Mouse (Mus musculus) liver, embryonic 13.5 days (tissue): ENCODE measurements around the gene Cdk2ap2. TPM values are rescaled to one million over a fixed set of nuclear protein-coding genes. Genes with fewer than 3 reads are reported as not detected.
"Not testable (repeated sequence)": the region's sequence is repeated elsewhere in the genome, so short reads cannot be mapped to it uniquely, and the experiment has no call there.

Experiments used
- ATAC-seq: fragments of 200-750 bp; cut with Nextera tagmentation; 2 replicates; pipeline ENCODE4 v1.8.0; 2017; ENCODE audit warnings: low read depth, mild to moderate bottlenecking, moderate number of reproducible peaks, moderate library complexity
- DNase-seq: peaks from one replicate; pipeline ENCODE4 v3.0.0; 2022
- H3K27ac ChIP-seq: fragments of 300-500 bp; sonication (generic); 2 replicates; pipeline ENCODE4 v1.5.1; 2015; ENCODE audit warnings: moderate library complexity, mild to moderate bottlenecking, inconsistent platforms
- H3K27me3 ChIP-seq: fragments of 300-500 bp; sonication (generic); 2 replicates; pipeline ENCODE4 v1.6.1; 2015; ENCODE audit warnings: mild to moderate bottlenecking, inconsistent platforms
- H3K36me3 ChIP-seq: fragments of 300-500 bp; sonication (generic); 2 replicates; pipeline ENCODE4 v1.6.1; 2015; ENCODE audit warnings: mild to moderate bottlenecking, inconsistent platforms
- H3K4me1 ChIP-seq: fragments of 300-500 bp; sonication (generic); replicated peaks from 2 replicates; pipeline ENCODE4 v1.6.1; 2015; ENCODE audit warnings: inconsistent platforms
- H3K4me2 ChIP-seq: fragments of 300-500 bp; sonication (generic); 2 replicates; pipeline ENCODE4 v1.6.1; 2015; ENCODE audit warnings: inconsistent platforms, mild to moderate bottlenecking, moderate library complexity
- H3K4me3 ChIP-seq: fragments of 300-500 bp; sonication (generic); replicated peaks from 2 replicates; pipeline ENCODE4 v1.5.1; 2015; ENCODE audit warnings: mild to moderate bottlenecking, inconsistent platforms
- H3K9ac ChIP-seq: fragments of 300-500 bp; sonication (generic); 2 replicates; pipeline ENCODE4 v1.6.1; 2015; ENCODE audit warnings: mild to moderate bottlenecking, inconsistent platforms
- H3K9me3 ChIP-seq: fragments of 300-500 bp; sonication (generic); replicated peaks from 2 replicates; pipeline ENCODE4 v1.6.1; 2016; ENCODE audit warnings: inconsistent platforms
- WGBS: fragments of 180-500 bp; shearing (Covaris S2); methylation state at CpG from one replicate; pipeline ENCODE4 v1.1.7; 2015; ENCODE audit not compliant: insufficient replicate concordance; 5-methylcytosine and 5-hydroxymethylcytosine counted together
- polyA plus RNA-seq: library from polyadenylated mRNA; unstranded; fragments of >200 nt; fragmentation: Nextera tagmentation; extraction: Ambion mirVana; gene quantifications from 2 replicates; pipeline ENCODE4 v1.2.1, GENCODE M21; 2015

Cdk2ap2 gene
- polyA plus RNA-seq, result 94.3 and 94.7 TPM in 2 replicates

DNA sequence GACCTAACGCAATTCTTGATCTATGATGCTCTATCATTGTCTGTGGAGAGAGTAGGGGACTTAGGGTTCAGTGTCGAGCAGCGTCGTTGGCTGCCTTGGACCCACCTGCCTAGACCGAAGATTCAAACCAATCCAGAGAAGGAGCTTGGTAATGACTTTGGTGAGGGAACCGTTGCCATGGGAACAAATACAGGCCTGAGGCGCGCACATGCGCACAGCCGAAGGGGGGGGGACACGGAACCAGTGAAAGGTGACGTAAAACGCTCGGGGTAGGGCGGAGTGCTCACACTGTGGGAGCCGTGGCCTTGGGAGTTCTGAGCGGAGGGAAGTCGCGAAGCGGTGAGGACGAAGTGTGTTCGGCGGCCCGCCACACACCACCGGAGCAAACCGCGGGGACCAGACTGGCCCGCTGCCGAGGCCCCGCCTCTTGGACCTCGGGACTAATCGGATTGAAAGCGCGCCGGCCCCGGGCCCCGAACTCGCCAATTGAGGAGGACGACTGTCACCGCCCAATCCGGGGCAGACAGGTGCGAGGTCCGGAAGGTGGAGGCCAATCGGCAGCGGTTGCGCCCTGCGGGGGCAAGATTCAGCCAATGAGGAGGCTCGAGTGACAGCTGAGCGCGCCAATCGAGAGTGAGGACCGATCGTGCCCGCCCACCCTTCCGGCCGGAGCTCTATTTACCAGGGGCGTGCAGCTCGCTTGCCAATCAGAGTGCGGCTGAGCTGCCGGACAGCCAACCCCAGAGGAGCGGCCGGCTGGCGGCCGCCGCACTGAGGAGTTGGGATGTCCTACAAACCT lies at the start of gene Cdk2ap2:
Cdk2ap2 (plus strand) TSS at position 541 of the 799 bp plus-strand sequence.
- WGBS, result under 1% methylated on average over 65 of the region's 65 CpGs
- H3K9me3 ChIP-seq, result no peaks in the 10 kb centered on the region
- H3K27ac ChIP-seq, result peak within 1 kb of the TSS; percentile 98
- H3K4me1 ChIP-seq, result peaks cover 59% of the 10 kb centered on the region
- ATAC-seq (peak; percentile 92), DNase-seq (peak; percentile 100)
- H3K9ac ChIP-seq, result peak within 1 kb of the TSS; percentile 82
- peak within 1 kb of the TSS; percentile 98 for H3K4me2 ChIP-seq
- peak within 1 kb of the TSS; percentile 72 for H3K4me3 ChIP-seq
- H3K36me3 ChIP-seq, result peaks cover 6% of the 10 kb centered on the region
- H3K27me3 ChIP-seq, result peaks cover 21% of the 10 kb centered on the region

DNA sequence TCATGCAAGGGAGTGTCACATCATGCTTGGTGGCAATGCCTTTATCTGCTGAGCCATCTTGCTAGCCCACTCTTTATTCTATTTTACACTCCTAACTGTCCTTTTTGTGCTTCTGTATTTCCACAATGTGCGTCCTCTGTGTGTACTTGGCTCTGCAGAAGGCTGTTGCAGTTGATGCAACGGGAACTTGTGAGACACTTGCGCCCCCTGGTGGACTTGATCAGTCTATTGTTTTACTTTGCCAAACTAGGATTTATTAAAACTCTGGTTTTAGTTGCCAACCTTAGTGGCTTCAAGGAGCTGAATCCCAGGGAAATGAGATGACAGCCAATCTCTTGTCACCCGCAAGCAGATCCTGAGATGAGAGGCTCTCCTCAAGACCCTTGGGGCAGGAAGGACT lies 49.1 kb upstream of the Cdk2ap2 start:
- no peak for ATAC-seq
- H3K27me3 ChIP-seq, result no peaks in the 10 kb centered on the region
- peak overlapping the region; percentile 69 for H3K4me2 ChIP-seq
- WGBS, result 14% methylated on average over 4 of the region's 4 CpGs
- peaks cover 52% of the 10 kb centered on the region for H3K4me1 ChIP-seq
- H3K36me3 ChIP-seq, result no peaks in the 10 kb centered on the region
- no peaks in the 10 kb centered on the region for H3K9me3 ChIP-seq
- peak overlapping the region; percentile 98; the same call in 1 of the 2 replicates for H3K27ac ChIP-seq
- peak; percentile 72 for DNase-seq
- peak overlapping the region; percentile 35; the same call in 1 of the 2 replicates for H3K4me3 ChIP-seq
- H3K9ac ChIP-seq, result 0 out of 2 replicates have a peak overlapping the region, but pooled peaks have one; percentile 63

DNA sequence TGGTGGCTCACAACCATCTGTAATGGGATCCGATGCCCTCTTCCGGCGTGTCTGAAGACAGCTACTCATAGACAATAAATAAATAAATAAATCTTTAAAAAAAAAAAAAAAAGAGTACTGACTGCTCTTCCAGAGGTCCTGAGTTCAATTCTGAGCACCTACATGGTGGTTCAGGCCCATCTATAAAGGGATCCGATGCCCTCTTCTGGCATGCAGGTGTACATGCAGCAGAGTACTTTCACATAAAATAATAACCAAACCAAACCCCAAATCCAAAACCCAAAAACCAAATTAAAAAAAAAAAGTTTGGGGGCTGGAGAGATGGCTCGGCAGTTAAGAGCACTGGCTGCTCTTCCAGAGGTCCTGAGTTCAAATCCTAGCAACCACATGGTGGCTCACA lies 47.9 kb upstream of the Cdk2ap2 start:
- not testable (repeated sequence) for H3K9me3 ChIP-seq, ATAC-seq, H3K9ac ChIP-seq, H3K27ac ChIP-seq, DNase-seq, H3K27me3 ChIP-seq, H3K36me3 ChIP-seq, H3K4me2 ChIP-seq, H3K4me3 ChIP-seq
- peaks cover 45% of the 10 kb centered on the region for H3K4me1 ChIP-seq
- 66% methylated on average over 5 of the region's 5 CpGs for WGBS

DNA sequence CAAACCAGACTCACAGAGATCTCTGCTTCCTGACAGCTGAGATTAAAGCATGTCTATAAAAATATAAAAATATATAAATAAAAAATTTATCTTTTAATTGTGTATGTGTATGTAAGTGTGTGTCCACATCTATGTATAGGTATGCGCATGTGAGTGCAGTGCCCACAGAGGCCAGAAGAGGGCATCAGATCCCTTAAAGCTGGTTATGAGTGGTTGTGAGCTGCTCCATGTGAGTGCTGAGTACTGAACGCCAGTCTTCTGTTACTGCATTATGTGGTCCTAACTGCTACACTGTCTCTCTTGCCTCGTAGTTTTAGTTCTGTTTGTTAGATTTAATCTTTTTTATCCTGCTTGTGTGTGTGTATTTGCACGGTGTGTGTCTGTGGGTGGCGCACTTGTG lies 46.0 kb upstream of the Cdk2ap2 start:
- H3K9me3 ChIP-seq, result no peaks in the 10 kb centered on the region
- H3K27me3 ChIP-seq, result no peaks in the 10 kb centered on the region
- 84% methylated on average over 5 of the region's 5 CpGs for WGBS
- H3K4me1 ChIP-seq, result peaks cover 41% of the 10 kb centered on the region
- no peak overlapping the region for H3K4me2 ChIP-seq
- H3K36me3 ChIP-seq, result no peaks in the 10 kb centered on the region
- DNase-seq (no peak), ATAC-seq (no peak)
- no peak overlapping the region for H3K4me3 ChIP-seq
- H3K9ac ChIP-seq, result no peak overlapping the region
- H3K27ac ChIP-seq, result no peak overlapping the region

DNA sequence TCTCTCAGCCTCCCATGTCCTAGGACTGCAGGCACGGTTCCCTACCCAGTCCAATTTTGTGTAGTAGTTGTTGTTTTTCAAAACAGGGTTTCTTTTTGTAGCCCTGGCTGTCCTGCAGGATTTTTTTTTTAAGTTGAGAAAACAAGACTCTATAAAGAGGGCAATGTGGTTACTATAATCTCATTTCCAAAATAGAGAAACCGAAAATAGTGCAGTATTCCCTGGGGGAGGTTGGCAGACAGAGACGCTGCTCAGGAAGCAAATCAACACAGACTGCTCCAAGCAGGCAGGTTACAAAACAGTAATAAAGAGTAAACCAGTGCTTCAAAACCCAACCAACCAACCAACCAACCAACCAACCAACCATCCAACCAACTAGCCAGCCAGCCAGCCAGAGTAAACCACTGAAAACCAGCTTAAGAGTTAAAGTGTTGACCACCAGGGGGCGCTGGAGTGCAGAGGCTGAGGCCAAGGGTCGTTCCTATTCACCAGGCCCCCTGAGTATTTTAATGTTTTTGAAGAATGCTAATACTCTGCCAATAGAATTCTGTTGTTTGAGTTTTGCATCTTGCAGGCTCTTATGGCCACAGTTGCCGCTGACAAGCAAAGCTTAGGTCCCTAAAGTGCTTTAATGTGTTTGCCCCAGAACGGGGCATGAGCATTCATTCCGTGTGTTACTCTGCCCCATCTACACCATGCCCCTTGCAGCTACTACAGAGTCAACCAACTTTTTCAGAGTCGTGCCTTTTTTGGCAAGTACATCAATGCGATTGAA lies 45.1 kb upstream of the Cdk2ap2 start:
- Histone ChIP-seq H3K4me1 (peaks cover 41% of the 10 kb centered on the region), H3K9me3 (no peaks in the 10 kb centered on the region), H3K4me2 (no peak overlapping the region), H3K9ac (no peak overlapping the region), H3K36me3 (no peaks in the 10 kb centered on the region), H3K27me3 (no peaks in the 10 kb centered on the region), H3K4me3 (no peak overlapping the region), H3K27ac (no peak overlapping the region)
- ATAC-seq (no peak), DNase-seq (peak; percentile 48)
- WGBS, result 49% methylated on average over 10 of the region's 10 CpGs

DNA sequence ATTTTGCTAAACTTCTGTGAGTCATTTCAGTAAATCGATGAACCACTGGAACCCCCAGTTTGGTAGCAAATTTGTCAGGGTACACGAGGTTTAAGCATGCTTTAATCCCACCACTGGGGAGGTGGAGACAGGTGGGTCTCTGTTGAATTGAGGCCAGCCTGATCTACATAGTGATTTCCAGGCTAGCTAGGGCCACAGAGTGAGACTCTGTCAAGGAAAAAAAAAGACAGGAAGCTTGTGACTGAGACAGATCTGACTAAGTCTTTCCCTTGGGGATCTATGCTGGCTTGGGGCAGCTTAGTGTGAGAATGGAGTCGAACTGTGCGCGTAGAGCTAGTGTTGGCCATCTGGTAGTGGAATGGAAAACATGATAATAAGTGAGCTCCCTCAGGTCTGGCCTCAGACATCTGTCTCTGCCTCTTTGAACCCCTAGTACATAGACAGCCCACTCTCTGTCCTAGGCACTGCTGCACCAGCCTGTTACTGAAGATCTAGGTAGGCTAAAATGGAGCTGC lies 44.4 kb upstream of the Cdk2ap2 start:
- Histone ChIP-seq H3K27me3 (no peaks in the 10 kb centered on the region), H3K4me1 (peaks cover 41% of the 10 kb centered on the region), H3K4me2 (no peak overlapping the region), H3K9me3 (no peaks in the 10 kb centered on the region), H3K9ac (no peak overlapping the region), H3K27ac (no peak overlapping the region), H3K36me3 (no peaks in the 10 kb centered on the region), H3K4me3 (no peak overlapping the region)
- ATAC-seq (no peak), DNase-seq (no peak)
- 59% methylated on average over 5 of the region's 5 CpGs for WGBS

DNA sequence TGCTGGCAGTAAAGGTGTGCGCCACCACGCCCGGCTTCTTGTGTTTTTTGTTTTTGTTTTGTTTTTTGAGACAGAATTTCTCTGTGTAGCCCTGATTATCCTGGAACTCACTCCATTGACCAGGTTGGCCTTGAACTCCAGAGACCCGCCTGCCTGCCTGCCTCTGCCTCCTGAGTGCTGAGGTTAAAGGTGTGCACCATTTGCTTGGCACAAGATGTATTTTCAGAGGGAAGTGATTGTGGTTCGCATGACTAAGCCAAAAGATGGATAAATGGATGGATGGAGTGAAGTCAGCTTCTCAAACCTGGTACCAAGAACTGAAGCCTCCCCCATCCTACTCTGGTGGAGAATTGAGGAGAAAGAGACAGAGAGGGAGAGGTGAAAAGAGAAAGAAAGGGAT lies 42.4 kb upstream of the Cdk2ap2 start:
- H3K36me3 ChIP-seq, result no peaks in the 10 kb centered on the region
- no peak overlapping the region for H3K4me3 ChIP-seq
- H3K27me3 ChIP-seq, result no peaks in the 10 kb centered on the region
- no peaks in the 10 kb centered on the region for H3K9me3 ChIP-seq
- no peak overlapping the region for H3K9ac ChIP-seq
- ATAC-seq (no peak), DNase-seq (no peak)
- H3K4me1 ChIP-seq, result peaks cover 54% of the 10 kb centered on the region
- H3K4me2 ChIP-seq, result no peak overlapping the region
- WGBS, result 75% methylated on average over 5 of the region's 5 CpGs
- no peak overlapping the region for H3K27ac ChIP-seq

DNA sequence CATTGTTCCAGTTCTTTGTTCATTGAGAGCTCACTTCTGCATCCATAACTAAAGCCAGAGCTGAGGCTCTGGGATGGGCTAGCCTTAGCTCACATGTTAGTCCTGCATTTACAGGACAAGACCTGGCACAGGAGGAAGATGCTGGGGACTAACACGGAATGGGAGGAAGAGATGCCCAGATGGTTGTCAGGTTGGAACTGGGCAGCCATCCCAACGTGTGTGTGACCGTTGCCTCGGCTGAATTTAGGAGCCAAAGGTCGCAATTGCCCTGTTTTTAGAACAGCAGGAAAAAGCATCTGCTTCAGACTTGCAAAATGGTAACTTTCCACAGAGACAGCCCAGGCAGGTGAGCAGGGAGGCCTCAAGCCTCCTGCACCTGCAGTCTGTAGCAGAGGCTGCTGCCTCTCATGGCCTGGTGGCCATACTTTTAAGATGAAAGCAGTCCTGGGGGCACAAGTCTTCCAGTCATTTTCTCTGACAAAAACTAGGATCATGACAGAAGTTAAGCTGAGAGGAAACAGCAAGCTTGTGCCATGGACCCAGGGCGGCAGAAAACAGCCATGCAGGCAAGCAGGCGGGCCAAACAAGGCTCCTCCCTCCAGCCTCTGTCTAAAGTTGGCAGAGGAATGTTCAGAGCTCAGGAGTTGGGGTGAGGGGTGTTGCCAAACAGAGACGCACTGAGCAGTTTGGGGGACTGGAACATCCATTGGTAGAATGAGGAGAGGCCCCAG lies 41.6 kb upstream of the Cdk2ap2 start:
- ATAC-seq (no peak), DNase-seq (no peak)
- H3K27ac ChIP-seq, result peak overlapping the region; percentile 84
- 60% methylated on average over 8 of the region's 8 CpGs for WGBS
- H3K4me1 ChIP-seq, result peaks cover 61% of the 10 kb centered on the region
- no peaks in the 10 kb centered on the region for H3K9me3 ChIP-seq
- no peak overlapping the region for H3K4me3 ChIP-seq
- no peaks in the 10 kb centered on the region for H3K36me3 ChIP-seq
- H3K9ac ChIP-seq, result no peak overlapping the region; the same call in 1 of the 2 replicates
- no peaks in the 10 kb centered on the region for H3K27me3 ChIP-seq
- no peak overlapping the region for H3K4me2 ChIP-seq

DNA sequence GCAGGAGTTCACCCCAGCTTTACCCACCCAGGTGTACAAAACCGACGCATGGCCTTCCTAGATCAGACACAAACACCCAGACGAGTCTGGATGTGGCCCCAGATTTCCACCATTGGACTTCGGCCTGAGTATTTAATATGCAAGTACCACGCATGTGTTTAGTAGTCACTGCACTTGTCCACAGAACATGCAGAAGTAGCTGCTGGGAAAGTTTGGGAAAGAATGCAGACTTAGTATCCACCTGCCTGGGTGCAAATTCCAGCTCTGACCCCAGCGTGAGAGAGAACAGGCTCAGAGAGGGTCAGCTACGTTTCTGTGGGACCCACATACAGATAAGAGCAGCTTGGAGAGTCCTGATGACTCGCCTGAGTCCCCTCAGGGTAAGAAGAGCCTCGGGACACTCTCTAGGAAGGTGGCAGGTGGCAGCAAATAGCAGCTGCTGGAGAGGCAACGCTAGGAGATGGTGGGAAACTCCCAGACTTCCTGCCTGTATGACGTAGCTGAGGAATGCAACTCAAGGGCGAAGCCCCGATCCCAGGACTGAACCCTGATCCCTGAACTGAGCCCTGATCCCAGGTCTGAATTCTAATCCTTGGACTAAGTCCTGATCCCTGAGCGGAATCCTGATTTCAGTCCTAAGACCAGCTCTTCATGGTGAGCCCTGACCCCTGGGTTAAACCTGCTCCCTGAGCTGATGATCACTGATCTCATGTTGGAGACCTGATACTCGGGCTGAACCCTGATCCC lies 40.9 kb upstream of the Cdk2ap2 start:
- Histone ChIP-seq H3K27ac (peak overlapping the region; percentile 84), H3K4me3 (no peak overlapping the region), H3K36me3 (no peaks in the 10 kb centered on the region), H3K4me1 (peaks cover 68% of the 10 kb centered on the region), H3K9me3 (no peaks in the 10 kb centered on the region), H3K9ac (peak overlapping the region; percentile 30; the same call in 1 of the 2 replicates), H3K27me3 (no peaks in the 10 kb centered on the region), H3K4me2 (no peak overlapping the region)
- ATAC-seq (no peak), DNase-seq (no peak)
- WGBS, result 53% methylated on average over 15 of the region's 15 CpGs

DNA sequence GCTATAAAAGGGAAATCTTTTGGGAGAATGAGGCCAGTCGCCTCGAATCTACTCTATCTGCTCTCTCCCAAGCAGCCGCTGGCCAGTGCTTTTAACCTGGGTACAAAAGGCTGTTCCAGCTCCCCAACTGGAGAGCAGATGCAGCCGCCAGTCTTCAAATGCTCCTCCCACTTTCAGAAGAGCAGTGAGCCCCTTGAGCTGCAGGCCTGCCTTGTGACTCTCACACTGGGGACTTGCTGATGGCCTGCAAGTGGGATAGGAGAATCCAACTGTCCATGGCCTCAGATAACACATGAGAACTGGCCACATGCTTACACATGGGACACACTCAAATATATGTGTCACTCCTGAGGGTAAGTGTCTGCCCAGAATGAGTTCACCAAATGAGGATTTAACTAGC lies 40.3 kb upstream of the Cdk2ap2 start:
- no peaks in the 10 kb centered on the region for H3K36me3 ChIP-seq
- H3K27me3 ChIP-seq, result no peaks in the 10 kb centered on the region
- H3K9me3 ChIP-seq, result no peaks in the 10 kb centered on the region
- no peak for ATAC-seq
- H3K4me2 ChIP-seq, result no peak overlapping the region
- peaks cover 69% of the 10 kb centered on the region for H3K4me1 ChIP-seq
- no peak overlapping the region for H3K4me3 ChIP-seq
- H3K27ac ChIP-seq, result peak overlapping the region; percentile 84
- 54% methylated on average over 4 of the region's 4 CpGs for WGBS
- no peak for DNase-seq
- peak overlapping the region; percentile 30; the same call in 1 of the 2 replicates for H3K9ac ChIP-seq
